Mouse (Mus musculus) liver, embryonic 12.5 days (tissue): Measurements from ENCODE around the gene Reep3. TPM values are rescaled to one million over a fixed set of nuclear protein-coding genes. Genes with fewer than 3 reads are reported as not detected.

ENCODE experiments used
- ATAC-seq: fragments of 200-750 bp; cut with Nextera tagmentation; 2 replicates; pipeline ENCODE4 v1.8.0; 2017; ENCODE audit warnings: moderate number of reproducible peaks, mild to moderate bottlenecking, moderate library complexity
- H3K27ac ChIP-seq: fragments of 300-500 bp; sonication (generic); 2 replicates; pipeline ENCODE4 v1.5.1; 2016; ENCODE audit warnings: mild to moderate bottlenecking
- H3K27me3 ChIP-seq: fragments of 300-500 bp; sonication (generic); replicated peaks from 2 replicates; pipeline ENCODE4 v1.6.1; 2016; ENCODE audit warnings: mild to moderate bottlenecking, moderate library complexity
- H3K36me3 ChIP-seq: fragments of 300-500 bp; sonication (generic); 2 replicates; pipeline ENCODE4 v1.6.1; 2016; ENCODE audit warnings: mild to moderate bottlenecking, moderate library complexity
- H3K4me1 ChIP-seq: fragments of 300-500 bp; sonication (generic); 2 replicates; pipeline ENCODE4 v1.6.1; 2016
- H3K4me2 ChIP-seq: fragments of 300-500 bp; sonication (generic); 2 replicates; pipeline ENCODE4 v1.6.1; 2016; ENCODE audit warnings: mild to moderate bottlenecking, moderate library complexity
- H3K4me3 ChIP-seq: fragments of 300-500 bp; sonication (generic); 2 replicates; pipeline ENCODE4 v1.5.1; 2016; ENCODE audit warnings: mild to moderate bottlenecking, moderate library complexity
- H3K9ac ChIP-seq: fragments of 300-500 bp; sonication (generic); 2 replicates; pipeline ENCODE4 v1.6.1; 2016; ENCODE audit warnings: mild to moderate bottlenecking, moderate library complexity
- H3K9me3 ChIP-seq: fragments of 300-500 bp; sonication (generic); replicated peaks from 2 replicates; pipeline ENCODE4 v1.6.1; 2016; ENCODE audit warnings: mild to moderate bottlenecking, moderate library complexity
- WGBS: fragments of 180-500 bp; shearing (Covaris S2); methylation state at CpG from one replicate; pipeline ENCODE4 v1.1.7; 2016; ENCODE audit not compliant: insufficient replicate concordance; 5-methylcytosine and 5-hydroxymethylcytosine counted together
- polyA plus RNA-seq: library from polyadenylated mRNA; unstranded; fragments of >200 nt; fragmentation: Nextera tagmentation; extraction: Ambion mirVana; gene quantifications from 2 replicates; pipeline ENCODE4 v1.2.1, GENCODE M21; 2016

Reep3 gene
- polyA plus RNA-seq, 1 experiment from 2014 or later = 8.8 TPM

- no peak overlapping the region for H3K9ac ChIP-seq
- no peak overlapping the region for H3K27ac ChIP-seq
- no peak overlapping the region for H3K4me2 ChIP-seq
- no peak overlapping the region for H3K4me3 ChIP-seq
- no peaks in the 10 kb centered on the region for H3K36me3 ChIP-seq
- H3K9me3 ChIP-seq = no peaks in the 10 kb centered on the region
- ATAC-seq = no peak
- peaks cover 11% of the 10 kb centered on the region; the same call in 1 of the 2 replicates for H3K4me1 ChIP-seq
- 64% methylated on average over 4 of the region's 4 CpGs for WGBS
- H3K27me3 ChIP-seq = no peaks in the 10 kb centered on the region
Measured at GRCm38 (mm10) chr10:67072600-67072999, 24.1 kb downstream of the Reep3 start.

DNA sequence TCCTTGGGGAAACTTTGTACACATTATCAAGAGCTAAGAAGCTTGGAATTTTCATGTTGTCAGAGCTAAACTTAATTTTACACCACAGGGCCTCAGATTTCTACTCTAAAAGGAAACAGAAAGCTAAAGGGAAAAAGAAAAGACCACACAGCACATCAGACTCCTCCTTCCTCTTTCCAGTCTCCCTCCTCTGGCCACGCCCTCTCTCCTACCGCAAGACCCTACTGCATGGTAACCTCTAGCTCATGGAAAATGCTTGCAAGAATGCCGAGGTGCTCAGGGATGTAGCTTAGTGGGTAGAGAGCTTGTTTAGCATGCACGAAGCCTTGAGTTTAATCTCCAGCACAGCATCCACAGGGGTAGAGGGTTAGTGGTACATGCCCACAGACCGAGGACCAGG is 24.9 kb downstream of the Reep3 start:
- no peaks in the 10 kb centered on the region for H3K9me3 ChIP-seq
- no peak overlapping the region for H3K9ac ChIP-seq
- H3K4me3 ChIP-seq = no peak overlapping the region
- H3K27ac ChIP-seq = no peak overlapping the region
- 31% methylated on average over 5 of the region's 5 CpGs for WGBS
- peaks cover 11% of the 10 kb centered on the region; the same call in 1 of the 2 replicates for H3K4me1 ChIP-seq
- no peaks in the 10 kb centered on the region for H3K27me3 ChIP-seq
- ATAC-seq = 0 out of 2 replicates have a peak, but pooled peaks have one; percentile 30
- H3K36me3 ChIP-seq = no peaks in the 10 kb centered on the region
- H3K4me2 ChIP-seq = no peak overlapping the region

GRCm38 (mm10) chr10:67071389-67071788 is 25.4 kb downstream of the Reep3 start:
- no peaks in the 10 kb centered on the region for H3K36me3 ChIP-seq
- H3K4me1 ChIP-seq = peaks cover 11% of the 10 kb centered on the region; the same call in 1 of the 2 replicates
- no peak overlapping the region for H3K9ac ChIP-seq
- WGBS = 66% methylated on average over 4 of the region's 4 CpGs
- H3K27ac ChIP-seq = no peak overlapping the region
- no peak overlapping the region for H3K4me2 ChIP-seq
- no peaks in the 10 kb centered on the region for H3K9me3 ChIP-seq
- H3K4me3 ChIP-seq = no peak overlapping the region
- ATAC-seq = no peak
- no peaks in the 10 kb centered on the region for H3K27me3 ChIP-seq

- WGBS = 21% methylated on average over 10 of the region's 10 CpGs
- ATAC-seq = no peak
- no peaks in the 10 kb centered on the region for H3K27me3 ChIP-seq
- no peak overlapping the region for H3K27ac ChIP-seq
- no peaks in the 10 kb centered on the region for H3K36me3 ChIP-seq
- no peaks in the 10 kb centered on the region for H3K9me3 ChIP-seq
- H3K4me3 ChIP-seq = no peak overlapping the region
- H3K4me2 ChIP-seq = peak overlapping the region; percentile 28
- no peak overlapping the region for H3K9ac ChIP-seq
- peaks cover 20% of the 10 kb centered on the region for H3K4me1 ChIP-seq
Measured at GRCm38 (mm10) chr10:67069013-67069412, 27.7 kb downstream of the Reep3 start.

DNA sequence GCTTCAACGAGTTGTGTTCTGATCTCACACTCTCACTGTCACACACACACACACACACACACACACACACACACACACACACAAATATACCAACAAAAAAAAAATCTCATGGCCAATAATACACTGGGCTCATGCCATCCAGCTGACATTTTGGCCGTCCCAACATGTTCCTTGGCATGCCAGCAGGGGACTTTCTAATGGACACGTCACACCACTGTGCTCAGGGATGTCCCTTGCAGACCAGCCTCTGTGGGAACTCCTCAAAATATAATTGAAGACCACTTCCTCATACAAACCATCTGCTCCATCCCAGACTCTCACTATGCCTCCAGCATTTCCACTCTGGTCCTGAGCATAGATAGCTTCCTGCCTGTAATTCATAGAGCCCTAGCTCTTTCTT is 30.3 kb downstream of the Reep3 start:
- H3K9me3 ChIP-seq = no peaks in the 10 kb centered on the region
- no peak overlapping the region for H3K4me2 ChIP-seq
- H3K4me3 ChIP-seq = no peak overlapping the region
- H3K27me3 ChIP-seq = no peaks in the 10 kb centered on the region
- H3K36me3 ChIP-seq = no peaks in the 10 kb centered on the region
- ATAC-seq = no peak
- no peak overlapping the region for H3K9ac ChIP-seq
- peaks cover 17% of the 10 kb centered on the region; the same call in 1 of the 2 replicates for H3K4me1 ChIP-seq
- WGBS = 74% methylated on average over 3 of the region's 3 CpGs
- H3K27ac ChIP-seq = no peak overlapping the region

- ATAC-seq = no peak
- Histone ChIP-seq H3K4me1 (peaks cover 17% of the 10 kb centered on the region; the same call in 1 of the 2 replicates), H3K9me3 (no peaks in the 10 kb centered on the region), H3K36me3 (no peaks in the 10 kb centered on the region), H3K27ac (no peak overlapping the region), H3K27me3 (no peaks in the 10 kb centered on the region), H3K4me3 (no peak overlapping the region), H3K4me2 (no peak overlapping the region), H3K9ac (no peak overlapping the region)
- 62% methylated on average over 5 of the region's 5 CpGs for WGBS
Measured at GRCm38 (mm10) chr10:67065927-67066326, 30.8 kb downstream of the Reep3 start.

DNA sequence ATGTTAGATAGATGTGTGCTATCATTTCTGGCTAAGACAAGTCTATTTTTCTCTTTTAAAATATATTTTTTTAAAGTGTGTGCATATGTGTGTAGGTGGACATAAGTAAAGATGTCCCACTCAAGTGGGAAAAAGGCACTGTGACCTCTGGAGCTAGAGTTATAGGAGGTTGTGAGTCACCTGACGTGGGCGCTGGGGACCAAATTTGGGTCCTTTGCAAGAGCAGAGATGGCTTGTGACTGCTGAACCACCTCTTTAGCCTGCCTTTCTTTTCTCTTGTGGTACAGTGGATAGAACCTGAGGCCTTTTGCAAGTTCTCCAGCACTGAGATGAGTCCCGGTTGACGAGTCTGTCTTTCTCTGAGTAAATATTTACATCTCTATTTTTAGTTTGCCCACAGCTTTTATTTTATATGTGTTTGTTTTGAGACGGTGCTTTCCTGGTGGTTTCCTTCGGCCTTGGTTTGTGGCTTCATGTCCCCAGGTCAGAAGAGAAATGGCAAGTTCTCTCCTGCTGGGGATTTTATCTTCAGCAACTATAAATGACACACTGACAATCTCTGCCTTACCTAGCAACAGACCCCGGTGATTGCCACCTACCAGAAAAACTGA is 31.4 kb downstream of the Reep3 start:
- no peak overlapping the region for H3K4me3 ChIP-seq

GRCm38 (mm10) chr10:67061823-67062222 is 34.9 kb downstream of the Reep3 start:
- no peak overlapping the region for H3K9ac ChIP-seq
- no peak overlapping the region for H3K4me2 ChIP-seq
- no peaks in the 10 kb centered on the region for H3K9me3 ChIP-seq
- ATAC-seq = no peak
- H3K27ac ChIP-seq = no peak overlapping the region
- H3K36me3 ChIP-seq = no peaks in the 10 kb centered on the region
- peaks cover 10% of the 10 kb centered on the region; the same call in 1 of the 2 replicates for H3K4me1 ChIP-seq
- 70% methylated on average over 4 of the region's 4 CpGs for WGBS
- no peaks in the 10 kb centered on the region for H3K27me3 ChIP-seq
- no peak overlapping the region for H3K4me3 ChIP-seq

More for the DNA sequence above, 31.4 kb downstream of the Reep3 start:
- Histone ChIP-seq H3K4me1 (peaks cover 17% of the 10 kb centered on the region; the same call in 1 of the 2 replicates), H3K4me2 (no peak overlapping the region), H3K27me3 (no peaks in the 10 kb centered on the region), H3K36me3 (no peaks in the 10 kb centered on the region), H3K9me3 (no peaks in the 10 kb centered on the region), H3K9ac (no peak overlapping the region), H3K27ac (no peak overlapping the region)
- 66% methylated on average over 7 of the region's 7 CpGs for WGBS
- ATAC-seq = no peak

GRCm38 (mm10) chr10:67061367-67061801 is 35.4 kb downstream of the Reep3 start:
- H3K27ac ChIP-seq = no peak overlapping the region
- no peaks in the 10 kb centered on the region for H3K27me3 ChIP-seq
- 74% methylated on average over 10 of the region's 10 CpGs for WGBS
- H3K4me3 ChIP-seq = no peak overlapping the region
- no peak for ATAC-seq
- peaks cover 15% of the 10 kb centered on the region for H3K4me1 ChIP-seq
- H3K9ac ChIP-seq = no peak overlapping the region
- H3K4me2 ChIP-seq = no peak overlapping the region
- no peaks in the 10 kb centered on the region for H3K9me3 ChIP-seq
- no peaks in the 10 kb centered on the region for H3K36me3 ChIP-seq

- Histone ChIP-seq H3K9me3 (no peaks in the 10 kb centered on the region), H3K9ac (no peak overlapping the region), H3K4me2 (no peak overlapping the region), H3K36me3 (no peaks in the 10 kb centered on the region), H3K27ac (no peak overlapping the region), H3K4me1 (peaks cover 13% of the 10 kb centered on the region), H3K27me3 (no peaks in the 10 kb centered on the region), H3K4me3 (no peak overlapping the region)
- 73% methylated on average over 6 of the region's 6 CpGs for WGBS
- ATAC-seq = no peak
Measured at GRCm38 (mm10) chr10:67058702-67059101, 38.0 kb downstream of the Reep3 start.

- 71% methylated on average over 7 of the region's 7 CpGs for WGBS
- Histone ChIP-seq H3K27ac (no peak overlapping the region), H3K4me2 (no peak overlapping the region), H3K4me1 (peaks cover 17% of the 10 kb centered on the region), H3K9ac (no peak overlapping the region), H3K4me3 (no peak overlapping the region), H3K27me3 (no peaks in the 10 kb centered on the region), H3K36me3 (no peaks in the 10 kb centered on the region), H3K9me3 (no peaks in the 10 kb centered on the region)
- ATAC-seq = no peak
Measured at GRCm38 (mm10) chr10:67058297-67058696, 38.4 kb downstream of the Reep3 start.

GRCm38 (mm10) chr10:67057696-67058095 is 39.0 kb downstream of the Reep3 start:
- H3K9me3 ChIP-seq = no peaks in the 10 kb centered on the region
- WGBS = 86% methylated on average over 6 of the region's 6 CpGs
- H3K4me3 ChIP-seq = no peak overlapping the region
- no peak for ATAC-seq
- H3K36me3 ChIP-seq = no peaks in the 10 kb centered on the region
- H3K27me3 ChIP-seq = no peaks in the 10 kb centered on the region
- peaks cover 23% of the 10 kb centered on the region for H3K4me1 ChIP-seq
- H3K4me2 ChIP-seq = no peak overlapping the region
- no peak overlapping the region for H3K9ac ChIP-seq
- H3K27ac ChIP-seq = no peak overlapping the region

GRCm38 (mm10) chr10:67057208-67057607 is 39.5 kb downstream of the Reep3 start:
- Histone ChIP-seq H3K4me3 (no peak overlapping the region), H3K27ac (no peak overlapping the region), H3K36me3 (no peaks in the 10 kb centered on the region), H3K4me1 (peaks cover 28% of the 10 kb centered on the region), H3K4me2 (no peak overlapping the region), H3K9me3 (no peaks in the 10 kb centered on the region), H3K9ac (no peak overlapping the region), H3K27me3 (no peaks in the 10 kb centered on the region)
- no peak for ATAC-seq
